Mouse (Mus musculus) T-helper 2 cell (primary cell): ENCODE measurements around the gene Gm7257.

Source experiments
- in situ Hi-C: fragments of 300-600 bp; cut with MboI, MseI; formaldehyde crosslinking; loops from one replicate; pipeline ENCODE4 v1.15.1; 2025; ENCODE audit warnings: high pct_unique_total_duplicates

Gm7257 gene

GRCm38 (mm10) chr9:36431584-36431983 is at the start of gene Gm7257:
Gm7257 (plus strand) TSS chr9:36431884.
- in situ Hi-C loops: no loop called here

GRCm38 (mm10) chr9:36402991-36403390 is 28.7 kb upstream of the Gm7257 start:
- in situ Hi-C loops: loop anchor here (10.0 kb wide), 1 partner anchor 422 kb away; the partner anchor contains the start of gene Fez1

DNA sequence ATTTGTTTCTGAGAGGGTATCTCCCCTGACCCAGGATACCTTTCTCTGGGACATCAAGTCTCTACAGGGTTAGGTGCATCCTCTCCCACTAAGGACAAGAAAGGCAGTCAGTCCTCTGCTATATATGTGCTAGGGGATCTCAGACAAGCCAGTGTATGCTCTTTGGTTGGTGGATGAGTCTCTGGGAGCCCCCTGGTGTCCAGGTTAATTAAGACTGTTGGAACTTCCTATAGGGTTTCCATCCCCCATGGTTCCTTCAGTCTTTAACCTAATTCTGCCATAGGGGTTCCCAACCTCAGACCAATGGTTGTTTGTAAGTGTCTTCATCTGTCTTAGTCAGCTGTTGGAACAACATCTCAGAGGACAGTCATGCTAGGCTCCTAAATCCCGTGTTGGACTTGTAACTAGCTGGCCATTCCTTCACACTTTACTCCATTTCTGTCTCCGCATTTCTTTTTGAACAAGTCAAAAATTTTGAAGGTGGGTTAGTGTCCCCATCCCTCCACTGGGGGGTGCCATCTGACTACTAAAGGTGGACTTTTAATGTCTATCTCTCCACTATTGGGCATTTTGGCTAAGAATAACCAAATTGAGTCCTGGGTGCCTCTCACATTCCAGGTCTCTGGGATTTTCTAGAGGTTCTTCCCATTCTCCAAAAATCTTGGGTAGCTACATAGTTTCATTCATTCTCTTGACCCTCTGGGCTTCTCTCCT is 3.5 kb downstream of the Gm7257 start:
- in situ Hi-C loops: no loop called here

- in situ Hi-C loops: no loop called here
These were observed 43.7 kb downstream of the Gm7257 start, which contains the start of gene Gm9513 for GRCm38 (mm10) chr9:36475338-36475737. Gm9513 (plus strand) TSS chr9:36475638.
